Mouse (Mus musculus) ES-E14 (cell line): ENCODE data around the gene Igf1.

Source experiments
- CHD2 ChIP-seq: IDR thresholded peaks from 2 replicates; pipeline ENCODE4 v1.6.1; 2014; ENCODE audit warnings: mild to moderate bottlenecking, low read depth, low read length, inconsistent platforms
- MAFK ChIP-seq: IDR thresholded peaks from 2 replicates; pipeline ENCODE4 v1.6.1; 2014; ENCODE audit warnings: mild to moderate bottlenecking, low read depth, low read length, inconsistent platforms; ENCODE audit not compliant: insufficient read depth
- ZC3H11A ChIP-seq: IDR thresholded peaks from 2 replicates; pipeline ENCODE4 v1.6.1; 2012; ENCODE audit warnings: low read depth, mild to moderate bottlenecking, inconsistent platforms, low read length, borderline replicate concordance

GRCm38 (mm10) chr10:87847882-87848281 lies 10.2 kb upstream of the Igf1 start:
- TF ChIP-seq MAFK = no peak
- TF ChIP-seq CHD2 = no peak
- no peak for TF ChIP-seq ZC3H11A
